Mouse (Mus musculus): ENCODE measurements around the gene Myo16. TPM values are rescaled to one million over a fixed set of nuclear protein-coding genes. Genes with fewer than 3 reads are reported as not detected.

The Myo16 gene
- polyA plus RNA-seq, 1 experiment from 2014 or later, result 2.3 TPM

- no peaks in the 10 kb centered on the region for H3K9me3 ChIP-seq
- ATAC-seq (ENCODE audit: insufficient read depth, low FRiP score, low read depth), result no peak
- no peak overlapping the region for H3K9ac ChIP-seq
- H3K4me1 ChIP-seq, result no peaks in the 10 kb centered on the region
- 72% methylated on average over 2 of the region's 2 CpGs for WGBS
- no peak overlapping the region for H3K4me3 ChIP-seq (replicated peaks)
- H3K4me2 ChIP-seq, result no peak overlapping the region
- no peaks in the 10 kb centered on the region for H3K27me3 ChIP-seq (replicated peaks)
- no peaks in the 10 kb centered on the region for H3K36me3 ChIP-seq
- H3K27ac ChIP-seq, result no peak overlapping the region
Measured at GRCm38 (mm10) chr8:10310470-10310869, 156.8 kb downstream of the Myo16 start.

- no peak overlapping the region for H3K9ac ChIP-seq
Measured at GRCm38 (mm10) chr8:10312316-10312715, 158.6 kb downstream of the Myo16 start.

GRCm38 (mm10) chr8:10316201-10316600 lies 162.5 kb downstream of the Myo16 start:
- ATAC-seq (ENCODE audit: insufficient read depth, low FRiP score, low read depth), result no peak
- H3K4me2 ChIP-seq, result no peak overlapping the region
- H3K27ac ChIP-seq, result no peak overlapping the region
- H3K9me3 ChIP-seq, result no peaks in the 10 kb centered on the region
- no peak overlapping the region for H3K4me3 ChIP-seq (replicated peaks)
- H3K36me3 ChIP-seq, result no peaks in the 10 kb centered on the region
- no peaks in the 10 kb centered on the region for H3K4me1 ChIP-seq
- no peak overlapping the region for H3K9ac ChIP-seq
- 76% methylated on average over 5 of the region's 5 CpGs for WGBS
- no peaks in the 10 kb centered on the region for H3K27me3 ChIP-seq (replicated peaks)

More at GRCm38 (mm10) chr8:10312316-10312715, 158.6 kb downstream of the Myo16 start:
- Histone ChIP-seq H3K4me2 (no peak overlapping the region), H3K9me3 (no peaks in the 10 kb centered on the region), H3K36me3 (no peaks in the 10 kb centered on the region), H3K27ac (no peak overlapping the region), H3K4me3 (replicated peaks) (no peak overlapping the region), H3K27me3 (replicated peaks) (no peaks in the 10 kb centered on the region), H3K4me1 (no peaks in the 10 kb centered on the region)
- ATAC-seq (ENCODE audit: insufficient read depth, low FRiP score, low read depth), result no peak
- WGBS, result 70% methylated on average over 10 of the region's 10 CpGs

GRCm38 (mm10) chr8:10318103-10318502 lies 164.4 kb downstream of the Myo16 start:
- no peaks in the 10 kb centered on the region for H3K9me3 ChIP-seq
- no peak overlapping the region for H3K4me2 ChIP-seq
- H3K4me3 ChIP-seq (replicated peaks), result no peak overlapping the region
- no peaks in the 10 kb centered on the region for H3K27me3 ChIP-seq (replicated peaks)
- no peak overlapping the region for H3K27ac ChIP-seq
- no peak overlapping the region for H3K9ac ChIP-seq
- 86% methylated on average over 7 of the region's 7 CpGs for WGBS
- no peaks in the 10 kb centered on the region for H3K36me3 ChIP-seq
- ATAC-seq (ENCODE audit: insufficient read depth, low FRiP score, low read depth), result no peak
- H3K4me1 ChIP-seq, result no peaks in the 10 kb centered on the region

GRCm38 (mm10) chr8:10350451-10350850 lies 196.7 kb downstream of the Myo16 start:
- H3K4me2 ChIP-seq, result no peak overlapping the region
- 88% methylated on average over 1 of the region's 1 CpGs for WGBS
- H3K9me3 ChIP-seq, result no peaks in the 10 kb centered on the region

GRCm38 (mm10) chr8:10358711-10359110 lies 205.0 kb downstream of the Myo16 start:
- 64% methylated on average over 4 of the region's 4 CpGs for WGBS
- Histone ChIP-seq H3K4me1 (no peaks in the 10 kb centered on the region), H3K27me3 (replicated peaks) (no peaks in the 10 kb centered on the region), H3K27ac (no peak overlapping the region), H3K4me3 (replicated peaks) (no peak overlapping the region), H3K9ac (no peak overlapping the region), H3K36me3 (no peaks in the 10 kb centered on the region), H3K9me3 (no peaks in the 10 kb centered on the region), H3K4me2 (no peak overlapping the region)
- ATAC-seq (ENCODE audit: insufficient read depth, low FRiP score, low read depth), result no peak

More at GRCm38 (mm10) chr8:10350451-10350850, 196.7 kb downstream of the Myo16 start:
- Histone ChIP-seq H3K27me3 (replicated peaks) (no peaks in the 10 kb centered on the region), H3K9ac (no peak overlapping the region), H3K27ac (no peak overlapping the region), H3K4me1 (no peaks in the 10 kb centered on the region), H3K4me3 (replicated peaks) (no peak overlapping the region), H3K36me3 (no peaks in the 10 kb centered on the region)
- ATAC-seq (ENCODE audit: insufficient read depth, low FRiP score, low read depth), result no peak

GRCm38 (mm10) chr8:10362949-10363348 lies 209.2 kb downstream of the Myo16 start:
- Histone ChIP-seq H3K36me3 (no peaks in the 10 kb centered on the region), H3K27ac (no peak overlapping the region), H3K4me1 (no peaks in the 10 kb centered on the region), H3K27me3 (replicated peaks) (no peaks in the 10 kb centered on the region), H3K4me3 (replicated peaks) (no peak overlapping the region), H3K9me3 (no peaks in the 10 kb centered on the region), H3K4me2 (no peak overlapping the region), H3K9ac (no peak overlapping the region)
- 67% methylated on average over 2 of the region's 2 CpGs for WGBS
- no peak for ATAC-seq (ENCODE audit: insufficient read depth, low FRiP score, low read depth)

GRCm38 (mm10) chr8:10363654-10364406 lies 210.1 kb downstream of the Myo16 start:
- Histone ChIP-seq H3K4me1 (no peaks in the 10 kb centered on the region), H3K27ac (no peak overlapping the region), H3K9me3 (no peaks in the 10 kb centered on the region), H3K27me3 (replicated peaks) (no peaks in the 10 kb centered on the region), H3K36me3 (no peaks in the 10 kb centered on the region), H3K4me3 (replicated peaks) (no peak overlapping the region), H3K9ac (no peak overlapping the region), H3K4me2 (no peak overlapping the region)
- WGBS, result 37% methylated on average over 13 of the region's 13 CpGs
- no peak for ATAC-seq (ENCODE audit: insufficient read depth, low FRiP score, low read depth)

- H3K9ac ChIP-seq, result no peak overlapping the region
- H3K27ac ChIP-seq, result no peak overlapping the region
- no peaks in the 10 kb centered on the region for H3K4me1 ChIP-seq
- no peak for ATAC-seq (ENCODE audit: insufficient read depth, low FRiP score, low read depth)
- H3K27me3 ChIP-seq (replicated peaks), result no peaks in the 10 kb centered on the region
- H3K4me3 ChIP-seq (replicated peaks), result no peak overlapping the region
- WGBS, result 82% methylated on average over 9 of the region's 9 CpGs
- no peak overlapping the region for H3K4me2 ChIP-seq
- no peaks in the 10 kb centered on the region for H3K36me3 ChIP-seq
- no peaks in the 10 kb centered on the region for H3K9me3 ChIP-seq
Measured at GRCm38 (mm10) chr8:10366141-10366540, 212.4 kb downstream of the Myo16 start.

- Histone ChIP-seq H3K27me3 (replicated peaks) (no peaks in the 10 kb centered on the region), H3K36me3 (no peaks in the 10 kb centered on the region), H3K4me2 (no peak overlapping the region), H3K9me3 (no peaks in the 10 kb centered on the region), H3K4me3 (replicated peaks) (no peak overlapping the region), H3K4me1 (no peaks in the 10 kb centered on the region), H3K27ac (no peak overlapping the region), H3K9ac (no peak overlapping the region)
- no peak for ATAC-seq (ENCODE audit: insufficient read depth, low FRiP score, low read depth)
- WGBS, result 80% methylated on average over 2 of the region's 2 CpGs
Measured at GRCm38 (mm10) chr8:10372571-10372970, 218.9 kb downstream of the Myo16 start.

GRCm38 (mm10) chr8:10387143-10387542 lies 233.4 kb downstream of the Myo16 start:
- Histone ChIP-seq H3K27me3 (replicated peaks) (no peaks in the 10 kb centered on the region), H3K4me3 (replicated peaks) (no peak overlapping the region), H3K4me1 (no peaks in the 10 kb centered on the region), H3K4me2 (no peak overlapping the region), H3K9me3 (no peaks in the 10 kb centered on the region), H3K9ac (no peak overlapping the region), H3K36me3 (no peaks in the 10 kb centered on the region), H3K27ac (no peak overlapping the region)
- 65% methylated on average over 1 of the region's 1 CpGs for WGBS
- no peak for ATAC-seq (ENCODE audit: insufficient read depth, low FRiP score, low read depth)

GRCm38 (mm10) chr8:10391096-10391683 lies 237.5 kb downstream of the Myo16 start:
- H3K4me3 ChIP-seq (replicated peaks), result no peak overlapping the region
- 79% methylated on average over 7 of the region's 7 CpGs for whole genome bisulfite sequencing
- no peak overlapping the region for H3K4me2 ChIP-seq
- no peaks in the 10 kb centered on the region for H3K36me3 ChIP-seq
- ATAC-seq (ENCODE audit: insufficient read depth, low FRiP score, low read depth), result no peak
- H3K9me3 ChIP-seq, result no peaks in the 10 kb centered on the region
- no peak overlapping the region for H3K27ac ChIP-seq
- no peaks in the 10 kb centered on the region for H3K27me3 ChIP-seq (replicated peaks)
- no peaks in the 10 kb centered on the region for H3K4me1 ChIP-seq
- H3K9ac ChIP-seq, result no peak overlapping the region
